Mouse (Mus musculus) inflammation-experienced regulatory T-cells, adult 6 months (primary cell): ENCODE measurements around the gene Itih5. TPM values are rescaled to one million over a fixed set of nuclear protein-coding genes. Genes with fewer than 3 reads are reported as not detected.

Experiments used
- ATAC-seq: one replicate; pipeline ENCODE4 v1.8.0; 2017
- polyA plus RNA-seq, 3 experiments: library from polyadenylated mRNA; unstranded; fragments of 100-300 nt; shearing (Covaris generic); gene quantifications; one replicate each; pipeline ENCODE4 v1.2.1; 2017

The Itih5 gene
- 10 to 100 TPM in 1 of 3 experiments, 1 to 10 TPM in 2; 6.5 to 11.0 (median 7.3) TPM for polyA plus RNA-seq

- peak; percentile 71 for ATAC-seq
These were observed at the start of gene Itih5 for GRCm38 (mm10) chr2:10153201-10154075. Itih5 (plus strand) TSS chr2:10153571.

- ATAC-seq = no peak
These were observed 44.7 kb upstream of the Itih5 start for GRCm38 (mm10) chr2:10108535-10109189.

- no peak for ATAC-seq
These were observed 34.6 kb upstream of the Itih5 start for GRCm38 (mm10) chr2:10118751-10119150.

- ATAC-seq = no peak
These were observed 34.1 kb upstream of the Itih5 start for GRCm38 (mm10) chr2:10119276-10119675.

GRCm38 (mm10) chr2:10121826-10122225 is 31.5 kb upstream of the Itih5 start:
- no peak for ATAC-seq

- no peak for ATAC-seq
These were observed 27.2 kb upstream of the Itih5 start for GRCm38 (mm10) chr2:10126122-10126521.

DNA sequence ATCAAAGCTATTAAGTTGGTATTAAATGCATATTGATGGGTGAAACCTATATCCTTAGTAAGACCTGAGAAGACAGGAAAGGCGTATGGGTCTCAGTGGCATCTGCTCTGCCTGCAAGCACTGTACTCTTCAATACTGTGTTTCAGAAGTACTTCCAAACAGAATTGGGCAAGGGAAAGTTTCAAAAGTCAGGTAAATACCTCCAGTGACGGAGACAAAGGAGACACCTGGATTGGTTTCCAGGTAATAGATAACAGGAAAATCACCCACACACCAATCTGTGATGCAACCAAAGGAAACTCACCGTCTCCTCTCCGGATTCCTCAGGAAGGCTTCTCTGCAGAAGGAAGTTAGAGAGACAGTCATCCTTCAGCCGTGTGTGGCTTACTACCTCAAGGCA is 25.9 kb upstream of the Itih5 start:
- ATAC-seq = no peak

DNA sequence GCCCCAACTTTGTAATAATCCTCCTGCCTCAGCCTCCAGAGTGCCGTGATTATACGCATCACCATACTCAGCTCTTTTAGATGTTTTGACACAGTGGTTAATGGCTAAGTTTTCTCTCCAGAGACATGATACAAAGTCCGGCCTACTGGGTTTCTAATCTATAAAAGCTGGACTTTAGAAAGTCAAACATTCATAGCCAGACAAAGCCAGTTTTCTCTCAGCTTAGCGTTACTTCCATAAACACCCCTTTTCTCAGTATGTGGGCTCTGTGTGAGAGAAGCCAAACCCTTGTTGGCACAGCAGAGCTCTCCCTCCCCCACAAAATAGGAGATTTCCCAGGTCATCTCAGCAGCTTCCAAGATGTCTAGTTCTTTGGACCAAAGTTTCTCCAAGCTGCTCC is 24.8 kb upstream of the Itih5 start:
- ATAC-seq = no peak

GRCm38 (mm10) chr2:10130341-10130990 is 22.9 kb upstream of the Itih5 start:
- no peak for ATAC-seq

- ATAC-seq = no peak
These were observed 22.1 kb upstream of the Itih5 start, which contains the start of gene Itih2 for GRCm38 (mm10) chr2:10131296-10131695. Itih2 (minus strand) TSS chr2:10131396.

DNA sequence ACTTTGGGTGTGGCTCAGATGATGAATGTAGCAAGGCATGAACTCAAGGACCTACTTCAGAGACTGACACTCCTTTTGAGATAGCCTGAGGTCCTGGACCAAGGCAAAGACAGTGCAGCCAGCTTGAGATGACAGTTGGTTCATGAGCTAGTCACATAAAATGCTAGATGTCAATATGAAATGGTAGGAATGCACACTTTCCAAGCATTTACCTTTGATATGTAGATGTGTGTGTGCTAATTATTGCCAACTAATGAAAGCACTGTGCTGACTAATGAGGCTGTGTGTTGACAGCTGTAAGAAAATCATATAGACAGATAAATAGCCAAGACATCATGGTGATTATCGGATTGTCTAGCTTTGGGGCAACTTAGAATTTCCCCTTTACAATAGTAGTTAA is 21.2 kb upstream of the Itih5 start:
- ATAC-seq = no peak

DNA sequence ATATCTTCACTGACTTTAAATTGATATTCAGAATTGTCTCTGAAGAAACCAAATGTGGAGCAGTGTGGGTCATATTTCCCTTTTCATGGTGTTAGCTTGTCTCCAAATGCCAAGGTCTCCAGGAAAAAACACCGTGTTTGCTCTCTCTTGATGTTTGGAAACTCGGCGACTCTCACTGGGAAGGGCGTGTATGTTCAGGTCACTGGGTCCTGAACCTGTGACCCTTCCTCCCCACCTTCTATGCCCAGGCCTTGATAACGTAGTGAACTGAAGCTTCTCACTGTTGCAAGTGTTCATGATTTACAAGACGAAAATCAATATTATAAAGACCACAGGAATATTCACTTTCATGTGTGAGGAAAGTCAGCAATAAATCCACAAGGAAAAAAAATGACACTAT is 19.4 kb upstream of the Itih5 start:
- ATAC-seq = no peak

GRCm38 (mm10) chr2:10137320-10137719 is 16.1 kb upstream of the Itih5 start:
- no peak for ATAC-seq

- ATAC-seq = no peak
These were observed 12.9 kb upstream of the Itih5 start for GRCm38 (mm10) chr2:10140456-10140855.

DNA sequence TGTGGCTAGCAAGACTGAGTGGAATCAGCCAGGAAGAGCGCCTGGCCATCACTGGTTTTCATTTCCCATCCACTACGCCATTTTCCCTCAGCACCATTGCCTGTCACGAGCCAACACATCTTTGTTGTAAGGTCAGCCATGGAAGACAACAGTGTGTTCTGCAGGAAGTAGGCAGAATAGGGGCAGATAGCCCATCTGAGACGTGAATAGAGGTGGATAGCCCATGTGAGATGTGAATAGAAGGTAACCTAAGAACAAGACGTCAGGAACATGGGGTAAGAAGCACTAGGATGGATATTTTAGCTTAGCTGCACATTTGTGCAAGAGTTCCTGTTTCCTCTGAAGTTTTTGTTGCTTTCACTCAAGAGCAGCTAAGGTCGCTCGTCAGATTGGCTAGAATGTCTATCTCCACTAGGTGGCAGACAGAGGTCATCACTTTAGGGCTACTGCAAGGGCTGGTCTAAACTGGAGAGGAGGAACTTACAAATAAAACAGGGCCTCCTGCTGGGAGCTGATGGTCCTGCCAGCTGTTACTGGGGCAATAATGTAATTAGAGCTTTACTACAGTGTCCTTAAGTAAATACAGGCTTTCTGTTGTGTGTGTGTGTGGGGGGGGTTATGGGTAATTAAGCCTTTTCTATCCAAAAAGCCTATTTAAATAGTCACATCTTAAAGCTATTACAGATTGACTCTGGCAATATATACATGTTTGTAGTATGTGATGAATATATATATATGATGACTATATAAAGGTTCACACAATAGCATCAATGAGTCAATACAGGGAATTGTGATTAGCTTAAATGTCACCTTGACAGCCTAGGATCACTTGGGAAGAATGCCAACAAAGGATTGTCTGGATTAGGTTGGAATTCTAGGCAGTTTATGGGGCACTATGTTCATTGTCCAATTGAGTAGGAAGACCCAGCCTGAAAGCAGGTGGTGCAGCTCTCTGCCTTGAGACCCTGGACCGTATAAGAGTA is 10.6 kb upstream of the Itih5 start:
- ATAC-seq = peak; percentile 99

DNA sequence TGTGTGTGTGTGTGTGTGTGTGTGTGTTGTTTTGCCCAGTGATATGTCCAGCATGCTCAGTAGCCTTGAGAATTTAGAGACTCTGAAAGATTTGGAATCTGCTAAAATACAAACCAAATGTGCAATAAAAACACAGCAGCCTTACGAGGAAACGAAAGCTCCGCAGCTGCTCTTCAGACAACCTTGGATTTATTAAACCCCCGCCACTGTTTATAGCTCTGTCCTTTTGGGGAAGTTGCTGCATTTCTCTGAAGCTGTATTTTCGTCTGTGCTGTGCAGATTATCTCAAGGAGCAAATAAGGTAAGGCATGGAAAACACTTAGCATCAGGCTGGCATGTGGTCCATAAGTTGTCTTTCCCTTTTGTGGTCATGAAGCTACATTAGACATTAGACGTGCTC is 7.9 kb upstream of the Itih5 start:
- ATAC-seq = no peak

- ATAC-seq = no peak
These were observed 6.2 kb upstream of the Itih5 start for GRCm38 (mm10) chr2:10147176-10147575.

DNA sequence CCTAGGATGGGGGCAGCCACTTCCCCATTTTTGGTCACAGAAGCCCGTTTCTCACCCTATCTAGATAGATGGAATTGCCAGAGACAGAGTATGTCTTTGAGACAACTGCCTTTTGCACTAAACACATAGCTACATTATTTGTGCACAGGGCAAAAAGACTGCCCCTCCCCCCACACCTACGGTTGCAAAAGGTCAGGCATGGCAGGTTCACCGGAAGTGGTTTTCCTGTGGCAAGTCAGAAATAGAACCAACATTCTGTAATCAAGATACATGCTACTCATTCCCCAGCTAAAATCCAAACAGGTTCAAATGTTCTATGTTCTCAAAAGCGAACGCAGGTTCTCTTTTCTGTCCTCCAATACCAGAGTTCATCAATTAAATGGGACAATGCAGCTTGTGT is 781 bp upstream of the Itih5 start:
- peak; percentile 73 for ATAC-seq

DNA sequence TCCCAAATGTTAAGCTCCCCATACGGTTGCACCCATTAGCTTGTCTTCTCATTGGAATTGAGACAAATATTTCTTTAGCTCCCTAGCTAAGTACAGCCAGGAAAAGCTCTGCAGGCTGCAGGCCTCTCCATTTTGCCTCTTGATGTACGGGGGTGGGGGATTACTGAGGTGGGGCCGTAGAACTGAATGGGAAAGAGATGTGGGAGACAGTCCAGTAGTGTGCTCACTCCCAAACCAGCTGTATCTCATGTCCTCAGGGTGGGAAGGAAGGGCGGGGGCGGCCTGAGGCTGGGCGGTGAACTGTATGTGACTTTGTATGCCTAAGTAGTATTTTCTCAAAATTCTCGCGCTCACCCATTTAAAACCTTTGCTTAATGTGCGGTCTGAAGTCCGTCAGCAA is 3.8 kb downstream of the Itih5 start:
- no peak for ATAC-seq

- ATAC-seq = no peak
These were observed 8.6 kb downstream of the Itih5 start for GRCm38 (mm10) chr2:10162011-10162410.

GRCm38 (mm10) chr2:10166635-10167034 is 13.3 kb downstream of the Itih5 start:
- ATAC-seq = no peak

DNA sequence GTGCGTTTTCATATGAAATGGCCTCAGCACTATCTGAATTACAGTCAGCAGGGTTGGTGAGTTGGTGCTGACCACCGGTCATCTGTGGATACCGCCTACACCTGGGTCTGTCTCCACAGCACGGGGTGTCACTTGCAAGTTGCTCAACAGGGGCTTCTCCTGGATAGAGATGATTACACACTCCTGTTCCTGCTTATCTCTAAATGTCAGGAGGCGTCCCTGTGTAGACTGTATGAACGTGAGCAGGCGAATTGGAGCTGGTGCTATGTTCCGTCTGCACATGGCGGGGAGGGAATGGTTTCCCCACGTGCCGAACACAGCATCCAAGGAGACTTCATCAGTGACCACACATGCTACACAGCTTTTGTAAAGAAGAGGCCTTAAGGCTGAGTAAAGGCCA is 13.9 kb downstream of the Itih5 start:
- no peak for ATAC-seq
